Mouse (Mus musculus) testis, adult 2 months (tissue): ENCODE results near the gene Ceacam1. TPM values are rescaled to one million over a fixed set of nuclear protein-coding genes. Genes with fewer than 3 reads are reported as not detected.
"Not testable (repeated sequence)": the region's sequence is repeated elsewhere in the genome, so short reads cannot be mapped to it uniquely, and the experiment has no call there.

Source experiments
- H3K27ac ChIP-seq: fragments of 200-500 bp; 2 replicates; pipeline ENCODE4 v1.5.1; 2012; ENCODE audit warnings: low read depth, low read length; ENCODE audit not compliant: control insufficient read depth, insufficient read depth
- H3K27me3 ChIP-seq: fragments of 200-500 bp; 2 replicates; pipeline ENCODE4 v1.6.1; 2012; ENCODE audit warnings: mild to moderate bottlenecking, low read length, moderate library complexity; ENCODE audit not compliant: control insufficient read depth, insufficient read depth
- H3K36me3 ChIP-seq: fragments of 200-500 bp; 2 replicates; pipeline ENCODE4 v1.6.1; 2012; ENCODE audit warnings: mild to moderate bottlenecking, low read length; ENCODE audit not compliant: control insufficient read depth, insufficient read depth
- H3K4me1 ChIP-seq: fragments of 200-500 bp; 2 replicates; pipeline ENCODE4 v1.6.1; 2012; ENCODE audit warnings: low read length; ENCODE audit not compliant: control insufficient read depth, insufficient read depth
- H3K4me3 ChIP-seq: fragments of 200-500 bp; 2 replicates; pipeline ENCODE4 v1.5.1; 2012; ENCODE audit warnings: low read depth, mild to moderate bottlenecking, low read length, moderate library complexity, mixed read lengths; ENCODE audit not compliant: control insufficient read depth
- CTCF ChIP-seq: fragments of 200-500 bp; IDR thresholded peaks from 2 replicates; pipeline ENCODE4 v1.5.1; 2012; ENCODE audit warnings: low read depth, mild to moderate bottlenecking, inconsistent platforms, low read length, moderate library complexity; ENCODE audit not compliant: control insufficient read depth, insufficient read depth, insufficient replicate concordance
- POLR2A ChIP-seq: fragments of 200-500 bp; IDR thresholded peaks from 2 replicates; pipeline ENCODE4 v1.6.1; 2012; ENCODE audit warnings: low read depth, mild to moderate bottlenecking, inconsistent platforms, low read length, moderate library complexity; ENCODE audit not compliant: control insufficient read depth
- polyA plus RNA-seq: library from polyadenylated mRNA; depleted of rRNA; stranded (reverse); fragments of >200 nt; gene quantifications from 2 replicates; pipeline ENCODE4 v1.2.3, GENCODE M21; 2012; rRNA removed

The Ceacam1 gene
- polyA plus RNA-seq: 0.63 and 0.75 TPM in 2 replicates

DNA sequence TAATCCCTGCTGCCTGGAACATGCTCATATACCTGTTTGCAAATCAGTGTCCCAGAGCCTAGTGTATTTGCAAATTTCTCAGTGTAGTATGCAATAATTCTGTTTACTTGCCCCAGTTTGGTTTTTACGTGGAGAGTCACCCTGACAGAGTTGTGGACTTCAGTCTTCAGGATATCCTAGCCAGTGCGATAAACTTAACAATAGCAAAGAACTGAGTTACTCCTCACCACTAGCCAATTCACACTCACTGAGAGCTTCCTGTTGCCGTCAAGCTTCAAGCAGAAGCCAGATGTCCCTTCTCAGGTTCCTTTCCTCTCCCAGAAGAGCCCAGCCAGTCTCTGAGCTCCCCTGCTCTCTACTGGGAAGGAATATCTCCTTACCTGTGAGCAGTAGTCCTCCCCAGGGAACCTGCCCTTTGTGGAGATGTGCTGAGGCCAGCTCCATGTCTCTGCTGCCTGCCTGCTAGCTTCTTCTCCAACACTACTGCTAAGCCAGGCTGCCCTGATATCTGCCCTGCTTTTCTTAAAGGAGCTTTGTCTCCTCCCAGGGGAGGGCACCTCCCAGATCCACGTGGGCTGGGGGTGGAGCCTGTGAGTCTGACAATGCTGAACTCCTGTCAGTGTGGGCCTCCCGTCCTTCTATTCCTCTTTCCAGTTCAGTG, at the start of gene Ceacam1:
TSS of gene Ceacam1 (minus strand) at position 513 of the 661 bp plus-strand sequence.
- not testable (repeated sequence) for H3K4me3 ChIP-seq, H3K27me3 ChIP-seq, H3K27ac ChIP-seq, H3K4me1 ChIP-seq, H3K36me3 ChIP-seq

DNA sequence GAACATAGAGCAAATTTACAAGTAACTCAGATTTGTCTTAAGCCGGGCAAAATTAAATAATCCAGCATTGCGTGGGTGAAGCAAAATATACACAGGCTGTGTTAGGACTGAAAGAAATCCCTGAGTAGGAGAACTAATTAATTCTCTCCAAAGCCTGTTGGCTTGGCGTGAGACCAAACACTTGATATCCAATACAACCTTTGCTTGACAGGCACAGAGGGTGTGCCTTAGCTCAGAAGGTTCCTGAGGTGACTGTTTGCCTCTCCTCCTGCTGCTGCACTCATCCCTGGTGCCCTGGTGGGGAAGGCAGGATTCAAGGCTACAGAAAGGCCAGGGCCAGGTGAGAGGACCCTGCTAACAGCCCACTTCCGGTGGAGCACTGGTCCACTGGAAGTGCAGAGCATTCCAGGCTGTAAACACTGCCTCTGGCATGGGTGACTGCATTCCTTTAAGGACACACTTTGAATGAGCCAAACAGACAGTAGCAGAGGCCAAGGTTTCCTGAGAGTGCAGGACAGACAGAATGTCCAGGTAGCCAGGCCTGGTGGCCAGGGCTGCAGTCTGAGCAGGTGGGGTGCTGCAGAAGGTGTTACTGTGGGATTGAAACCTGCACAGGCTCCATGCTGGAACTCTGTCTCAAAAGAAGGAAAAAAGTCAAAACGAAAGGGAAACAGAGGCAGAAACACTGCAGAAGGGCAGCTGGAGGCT, 38.8 kb upstream of the Ceacam1 start:
- H3K4me3 ChIP-seq, H3K27ac ChIP-seq, H3K36me3 ChIP-seq, H3K4me1 ChIP-seq, H3K27me3 ChIP-seq: not testable (repeated sequence)

DNA sequence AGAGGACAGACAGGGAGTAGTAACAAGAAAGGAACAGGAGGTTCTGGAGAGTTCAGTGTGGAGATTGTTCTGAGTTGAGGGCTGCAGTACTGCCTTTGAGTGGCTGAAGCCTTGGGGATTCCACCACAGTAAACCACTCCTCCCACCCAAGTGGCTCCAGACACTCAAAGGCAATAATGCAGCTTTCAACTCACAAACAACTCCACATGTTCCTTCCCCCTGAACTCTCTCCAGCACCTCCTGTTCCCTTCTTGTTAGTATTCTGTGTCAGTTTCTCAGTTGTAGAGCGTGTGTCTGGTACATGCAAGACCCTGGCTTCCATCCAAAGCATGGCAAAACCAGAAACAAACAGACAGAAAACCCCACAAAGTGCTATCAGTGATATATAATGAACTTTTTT, 38.3 kb upstream of the Ceacam1 start:
- H3K4me3 ChIP-seq, H3K27ac ChIP-seq, H3K36me3 ChIP-seq, H3K27me3 ChIP-seq, H3K4me1 ChIP-seq: not testable (repeated sequence)

DNA sequence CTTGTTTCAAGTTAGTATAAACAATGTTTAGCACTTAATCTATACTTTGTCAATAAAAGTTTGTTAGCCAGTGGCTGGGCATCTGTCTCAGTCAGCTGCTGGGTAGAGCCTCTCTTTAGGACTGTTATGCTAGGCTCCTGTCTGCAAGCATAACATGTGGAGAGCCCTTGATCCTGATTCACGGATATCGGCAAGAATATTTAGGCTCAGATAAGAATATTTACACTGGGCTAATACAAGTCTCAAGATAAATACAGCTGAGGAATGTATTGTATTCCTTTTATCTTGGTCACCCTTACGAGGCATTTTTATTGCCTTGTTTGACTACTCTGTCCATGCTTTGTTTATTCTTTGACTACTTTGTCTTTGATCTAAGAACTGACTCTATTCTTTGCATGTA, 32.5 kb upstream of the Ceacam1 start:
- no peaks in the 10 kb centered on the region for H3K27me3 ChIP-seq
- no peak overlapping the region for H3K4me3 ChIP-seq
- H3K36me3 ChIP-seq: no peaks in the 10 kb centered on the region
- no peak for TF ChIP-seq CTCF
- no peak for TF ChIP-seq POLR2A
- H3K27ac ChIP-seq: no peak overlapping the region
- no peaks in the 10 kb centered on the region for H3K4me1 ChIP-seq

DNA sequence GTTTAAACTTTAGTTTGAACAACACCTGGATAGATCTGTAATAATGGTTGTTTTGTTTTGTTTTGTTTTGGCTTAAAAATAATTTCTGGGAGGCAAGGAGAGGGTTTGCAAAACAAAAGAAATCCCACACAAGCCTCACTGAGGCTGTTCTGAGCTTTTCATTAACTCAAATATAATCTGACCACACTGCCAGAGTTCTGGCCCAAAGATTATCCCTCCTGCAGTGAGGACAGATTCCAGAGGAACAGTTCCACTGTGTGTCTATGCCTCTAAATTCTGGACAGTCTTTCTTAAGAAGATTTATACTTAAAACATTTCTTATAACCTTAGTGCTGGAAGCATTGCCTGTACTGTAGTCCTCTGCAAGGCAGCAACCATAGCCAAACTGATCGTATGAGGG, 17.2 kb upstream of the Ceacam1 start:
- Histone ChIP-seq H3K27me3 (no peaks in the 10 kb centered on the region), H3K36me3 (no peaks in the 10 kb centered on the region), H3K27ac (no peak overlapping the region), H3K4me3 (no peak overlapping the region), H3K4me1 (no peaks in the 10 kb centered on the region)
- TF ChIP-seq POLR2A (no peak), CTCF (no peak)

DNA sequence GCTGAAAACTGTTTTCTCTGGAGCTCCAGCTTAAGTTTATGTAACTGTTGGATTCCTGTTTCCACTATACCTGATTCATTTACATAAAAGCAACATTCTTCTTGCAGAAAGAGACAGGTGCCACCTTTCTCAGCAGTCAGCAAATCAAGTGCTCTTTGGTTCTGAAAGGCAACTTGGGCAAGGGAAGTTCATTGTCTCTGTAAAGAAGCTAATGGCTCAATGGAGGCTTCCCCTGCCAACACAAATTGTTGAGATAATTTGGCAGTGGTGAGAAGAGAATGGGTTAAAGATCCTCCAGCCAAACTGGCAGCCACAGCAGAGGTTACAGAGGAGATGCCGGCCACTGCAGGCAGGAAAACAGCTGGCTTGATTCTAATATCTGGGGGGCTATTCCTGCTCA, 13.3 kb upstream of the Ceacam1 start:
- H3K36me3 ChIP-seq, H3K27ac ChIP-seq, H3K4me3 ChIP-seq, H3K4me1 ChIP-seq, H3K27me3 ChIP-seq: not testable (repeated sequence)

DNA sequence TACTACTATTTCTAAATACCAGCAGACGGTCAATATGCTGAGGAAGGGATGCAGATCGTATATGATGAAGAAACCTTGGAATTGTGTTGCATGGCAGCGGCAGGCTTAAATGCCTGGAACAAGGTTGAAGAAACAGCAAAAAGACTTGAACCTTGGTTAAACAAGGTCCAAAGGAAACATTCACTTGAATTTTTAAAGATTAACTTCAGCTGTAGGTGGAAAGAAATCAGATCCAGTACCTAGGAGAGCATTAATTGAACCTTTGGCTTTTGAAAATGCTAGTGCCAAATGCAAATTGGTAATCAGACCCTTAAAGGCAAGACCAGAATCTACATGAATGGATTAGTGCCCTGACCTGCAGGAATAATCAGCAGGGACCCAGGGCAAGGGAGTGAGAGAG, 12.0 kb upstream of the Ceacam1 start:
- not testable (repeated sequence) for H3K27me3 ChIP-seq, H3K27ac ChIP-seq, H3K36me3 ChIP-seq, H3K4me1 ChIP-seq, H3K4me3 ChIP-seq

DNA sequence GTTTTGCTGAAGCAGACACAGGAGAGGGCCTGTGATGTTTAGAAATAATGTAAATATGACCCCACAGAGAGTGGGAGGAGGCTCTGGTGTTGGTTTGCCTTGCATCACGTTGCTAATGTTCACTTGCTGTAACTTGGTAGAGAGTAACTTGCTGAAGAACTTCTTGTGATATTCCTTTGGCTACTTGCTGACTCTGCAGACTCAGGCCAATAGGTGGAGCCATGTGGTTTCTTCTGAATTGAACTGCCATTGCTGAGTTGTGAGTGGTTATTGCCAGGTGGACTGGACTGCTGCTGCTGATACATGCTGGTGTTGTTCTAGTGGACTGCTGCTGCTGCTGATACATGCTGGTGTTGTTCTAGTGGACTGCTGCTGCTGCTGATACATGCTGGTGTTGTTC, 8.8 kb upstream of the Ceacam1 start:
- Histone ChIP-seq H3K27ac (no peak overlapping the region), H3K27me3 (no peaks in the 10 kb centered on the region), H3K4me3 (no peak overlapping the region), H3K36me3 (no peaks in the 10 kb centered on the region), H3K4me1 (no peaks in the 10 kb centered on the region)
- TF ChIP-seq CTCF (no peak), POLR2A (no peak)
